In genomic region chr8:94783890-94784289, GRCm38 (mm10) we compare ENCODE assay signal across 1 mouse cellular context.
TF ChIP-seq lines count a peak whose summit lies in the region.

No protein-coding gene starts in this region.

TF ChIP-seq in CH12.LX, 34 proteins besides CTCF, POLR2A, EP300 and RAD21:
- TF ChIP-seq BHLHE40 (IDR thresholded peaks at IDR 0.05; ENCODE audit: low read depth, low read length): peak; percentile 70
- TF ChIP-seq ETS1 (conservative IDR thresholded peaks at IDR 0.05; ENCODE audit: low read depth, low read length): peak; percentile 68
- TF ChIP-seq USF2 (conservative IDR thresholded peaks at IDR 0.05; ENCODE audit: low read depth, low read length): no peak
- TF ChIP-seq MAX (IDR thresholded peaks at IDR 0.05; ENCODE audit: low read length): no peak; the same call in 1 of the 2 replicates
- peak; percentile 43; the same call in 1 of the 2 replicates for TF ChIP-seq MAZ (IDR thresholded peaks at IDR 0.05; ENCODE audit: low read depth, low read length)
- peak; percentile 46; the same call in 1 of the 2 replicates for TF ChIP-seq MEF2A (IDR thresholded peaks at IDR 0.05; ENCODE audit: borderline replicate concordance, low read depth, low read length)
- 0 out of 2 replicates have a peak, but pooled peaks have one; percentile 31 for TF ChIP-seq JUND (conservative IDR thresholded peaks at IDR 0.05; ENCODE audit: low read depth, low read length)
- no peak for TF ChIP-seq USF1 (IDR thresholded peaks at IDR 0.05; ENCODE audit: low read depth, low read length)
- TF ChIP-seq TCF12 (IDR thresholded peaks at IDR 0.05; ENCODE audit: low read depth, low read length): peak; percentile 77
- TF ChIP-seq IRF4 (IDR thresholded peaks at IDR 0.05; ENCODE audit: low read depth, low read length): peak; percentile 82
- no peak for TF ChIP-seq KAT2A (IDR thresholded peaks at IDR 0.05; ENCODE audit: insufficient replicate concordance, low read length)
- TF ChIP-seq ELF1 (IDR thresholded peaks at IDR 0.05; ENCODE audit: low read depth, low read length): peak; percentile 37; the same call in 1 of the 2 replicates
- peak; percentile 90 for TF ChIP-seq CHD2 (IDR thresholded peaks at IDR 0.05; ENCODE audit: low read length)
- TF ChIP-seq SIN3A (IDR thresholded peaks at IDR 0.05; ENCODE audit: low read length): no peak
TF ChIP-seq in CH12.LX: peak in this region for 9.
